Mouse (Mus musculus): ENCODE results near the gene Oxnad1. TPM values are rescaled to one million over a fixed set of nuclear protein-coding genes. Genes with fewer than 3 reads are reported as not detected.
A peak's percentile ranks its signal among the peaks of the same experiment; 100 is the strongest.

Gene Oxnad1
- 10 to 100 TPM; 17.9 to 19.5 TPM for total RNA-seq (2021)
- long read RNA-seq, experiment 1, transcript Oxnad1-201 (8 exons, 2,376 nt), result major isoform, 12 of 17 reads
- long read RNA-seq, experiment 1, partial matches to known transcripts, result 1 of 17 reads
- long read RNA-seq, experiment 1, other reads (novel, unspliced or antisense), result 4 of 17 reads
- long read RNA-seq, experiment 2, transcript Oxnad1-201 (8 exons, 2,376 nt), result major isoform, 10 of 12 reads
- long read RNA-seq, experiment 2, partial matches to known transcripts, result 0 of 12 reads
- long read RNA-seq, experiment 2, other reads (novel, unspliced or antisense), result 2 of 12 reads

DNA sequence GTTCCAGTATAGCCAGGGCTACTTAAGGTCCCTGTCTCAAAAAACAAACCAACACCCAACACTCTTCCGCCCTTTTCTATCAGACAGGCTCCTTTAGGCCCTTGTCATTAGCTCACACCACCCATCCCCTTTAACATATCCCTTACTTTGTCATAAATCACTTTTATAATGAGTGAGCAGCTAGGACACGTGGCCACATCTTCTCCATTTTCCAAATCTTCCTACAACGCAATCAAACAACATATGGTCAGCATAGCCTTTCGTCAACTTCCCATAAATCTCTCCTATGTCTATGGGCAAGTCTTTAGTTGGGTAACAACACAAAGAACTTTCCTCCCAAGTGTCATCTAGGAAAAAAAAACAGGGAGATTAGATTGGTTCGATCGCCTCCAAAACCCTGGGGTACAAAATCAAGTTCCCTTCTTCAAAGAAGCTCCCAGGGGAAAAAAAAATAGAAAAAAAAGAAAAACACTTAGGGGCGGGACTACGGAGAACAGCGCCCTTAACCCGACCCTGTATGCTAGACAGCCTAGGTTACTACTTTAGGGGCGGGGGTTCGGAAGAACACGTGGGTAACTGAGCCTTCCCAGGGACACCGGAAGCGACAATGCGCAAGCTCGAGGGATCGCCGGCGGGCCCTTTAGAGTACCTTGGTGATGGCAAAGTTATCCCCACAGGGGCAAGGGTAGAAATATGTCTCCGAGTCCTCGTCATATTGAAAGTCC is at the start of gene Oxnad1:
Gene Oxnad1 (plus strand): TSS at position 614 of the 725 bp plus-strand sequence.
- no peak for DNase-seq (ENCODE audit: low spot score)

DNA sequence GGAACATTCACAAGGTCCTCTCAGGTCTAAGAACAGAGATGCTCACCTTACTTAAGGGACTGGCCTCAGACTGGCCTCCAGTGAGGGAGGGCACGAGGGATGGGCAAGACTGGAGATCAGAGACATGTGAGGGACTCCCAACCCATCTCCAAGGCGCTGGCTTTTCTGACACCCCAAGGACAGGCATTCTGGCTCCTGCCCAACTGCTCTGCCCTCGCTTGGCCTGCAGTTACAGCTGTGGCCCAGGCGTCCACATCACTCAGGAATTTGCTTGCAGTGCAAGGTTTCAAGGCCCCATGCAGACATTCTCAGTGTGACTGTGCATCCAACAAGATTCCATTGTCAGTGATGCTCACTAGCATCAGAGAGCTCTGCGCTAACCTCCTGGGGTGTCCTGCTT is 48.7 kb upstream of the Oxnad1 start:
- no peak for DNase-seq (ENCODE audit: low spot score)

DNA sequence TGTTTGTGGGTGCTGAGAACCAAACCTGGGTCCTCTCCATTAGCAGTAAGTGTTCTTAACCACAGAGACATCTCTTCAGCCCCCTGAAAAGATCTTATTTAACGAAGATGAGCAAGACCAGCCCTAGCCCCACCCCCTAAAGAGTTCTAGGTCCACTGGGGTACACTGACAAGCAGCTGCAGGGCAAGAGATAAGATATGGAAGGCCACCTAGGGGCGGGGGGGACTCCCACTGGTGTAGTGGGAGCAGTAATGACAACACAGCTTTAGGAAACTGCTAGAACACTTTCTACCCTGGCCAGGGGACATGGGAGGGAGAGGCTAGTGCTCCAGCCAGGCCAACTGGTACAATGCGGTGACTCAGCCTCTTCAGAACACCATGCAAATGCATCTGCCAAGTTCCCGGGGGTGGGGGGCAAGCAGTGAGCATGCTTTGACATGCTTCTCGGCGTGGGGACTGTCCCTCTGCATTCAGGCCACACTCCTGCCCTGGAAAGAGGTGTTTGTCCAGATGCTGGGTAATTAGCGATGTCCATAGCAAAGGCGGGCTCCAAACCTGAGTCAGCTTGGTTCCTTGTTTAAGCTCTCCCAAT is 47.4 kb upstream of the Oxnad1 start:
- no peak for DNase-seq (ENCODE audit: low spot score)

DNA sequence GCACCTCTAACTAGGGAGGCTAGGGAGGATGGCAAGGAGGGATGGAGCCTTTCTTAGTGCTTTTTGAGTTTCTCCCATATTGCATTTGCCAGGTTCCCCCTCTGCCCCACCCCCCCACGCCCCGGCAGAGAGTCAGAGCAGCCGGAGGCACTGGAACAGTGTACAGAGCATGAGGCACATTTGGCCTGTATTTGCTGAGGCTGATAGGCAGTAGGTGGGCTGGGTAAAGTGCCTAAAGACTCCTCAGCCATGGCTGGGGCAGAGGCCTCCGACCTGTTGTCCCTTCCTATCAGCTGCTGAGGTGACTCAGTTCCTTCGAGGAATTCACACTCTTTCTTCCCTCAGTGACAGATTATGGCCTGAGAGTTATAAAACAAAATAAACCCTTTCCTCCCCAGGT is 43.1 kb upstream of the Oxnad1 start:
- no peak for DNase-seq (ENCODE audit: low spot score)

DNA sequence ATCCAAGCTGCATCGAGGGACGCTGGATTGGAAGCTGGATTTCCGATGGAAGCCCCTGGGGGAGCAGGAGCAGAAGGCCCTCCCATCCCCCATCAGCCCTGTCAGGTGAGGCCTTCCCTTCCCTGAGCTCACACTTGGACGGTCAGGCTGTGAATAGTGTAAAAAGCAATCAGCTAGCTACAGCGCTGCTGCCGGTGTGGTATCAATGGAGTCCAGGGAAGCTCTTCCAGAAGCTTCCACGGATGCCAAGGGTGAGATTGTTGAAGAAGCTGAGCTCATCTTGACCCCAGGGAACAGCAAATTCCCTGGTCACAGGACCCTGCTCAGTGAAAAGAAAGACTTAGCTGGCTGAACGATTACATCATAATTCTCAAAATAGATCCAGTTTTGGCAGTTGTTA is 38.8 kb upstream of the Oxnad1 start:
- no peak for DNase-seq (ENCODE audit: low spot score)

DNA sequence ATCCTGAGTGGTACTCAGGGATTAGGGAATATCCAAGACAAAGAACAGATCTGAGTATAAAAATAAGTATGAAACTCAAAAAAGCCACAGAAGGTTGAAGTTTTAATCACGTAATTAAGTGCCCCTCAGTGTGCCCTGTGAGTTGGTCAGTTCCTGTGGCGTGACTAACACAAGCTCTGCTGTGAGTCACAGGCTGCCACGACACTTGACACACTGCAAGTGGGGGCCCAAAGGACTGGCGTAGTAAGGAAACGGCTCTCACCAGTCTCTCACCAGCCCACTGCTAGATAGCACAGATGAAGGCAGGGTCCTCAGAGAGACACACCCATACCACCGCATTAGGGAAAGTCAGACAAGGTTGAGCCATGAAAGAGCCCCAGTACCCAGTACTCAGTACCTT is 35.0 kb upstream of the Oxnad1 start:
- DNase-seq (ENCODE audit: low spot score), result no peak

DNA sequence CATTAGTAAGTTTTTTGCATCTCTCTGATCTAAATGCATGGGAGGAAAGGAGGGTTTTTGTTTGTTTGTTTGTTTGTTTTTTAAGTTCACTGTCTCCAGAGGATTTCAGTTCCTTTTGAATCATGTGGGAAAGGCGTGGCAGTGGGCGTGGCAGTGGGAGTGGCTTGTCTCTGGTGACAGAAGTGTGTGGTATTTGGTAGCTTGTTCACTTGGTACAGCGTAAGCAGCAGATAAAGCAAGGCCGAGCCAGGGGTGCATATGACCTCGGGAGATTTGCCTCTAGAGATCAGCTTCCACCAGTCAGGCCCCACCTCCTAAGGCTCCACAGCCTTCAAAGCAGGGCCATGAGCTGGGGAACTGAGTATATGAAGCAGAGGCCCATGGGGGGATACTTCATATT is 31.3 kb upstream of the Oxnad1 start:
- DNase-seq (ENCODE audit: low spot score), result no peak

DNA sequence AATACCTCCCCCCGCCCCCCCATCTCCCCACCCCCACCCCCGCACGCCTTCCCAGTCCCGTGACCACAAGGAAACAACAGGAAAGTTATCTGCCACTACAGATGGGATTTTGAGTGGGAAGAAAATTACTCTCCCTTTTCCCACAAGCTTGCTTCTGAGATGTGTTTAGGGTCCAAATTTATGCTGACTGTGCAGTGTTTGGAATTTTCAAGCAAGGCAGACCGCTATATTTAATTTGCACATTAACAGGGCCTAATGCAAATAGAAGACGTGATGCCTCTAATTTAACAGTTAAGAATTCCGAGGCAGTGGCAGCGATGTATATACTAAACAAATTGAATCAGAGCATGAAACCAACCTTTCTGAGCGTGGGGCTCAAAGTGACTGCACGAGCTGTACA is 30.4 kb upstream of the Oxnad1 start:
- no peak for DNase-seq (ENCODE audit: low spot score)

DNA sequence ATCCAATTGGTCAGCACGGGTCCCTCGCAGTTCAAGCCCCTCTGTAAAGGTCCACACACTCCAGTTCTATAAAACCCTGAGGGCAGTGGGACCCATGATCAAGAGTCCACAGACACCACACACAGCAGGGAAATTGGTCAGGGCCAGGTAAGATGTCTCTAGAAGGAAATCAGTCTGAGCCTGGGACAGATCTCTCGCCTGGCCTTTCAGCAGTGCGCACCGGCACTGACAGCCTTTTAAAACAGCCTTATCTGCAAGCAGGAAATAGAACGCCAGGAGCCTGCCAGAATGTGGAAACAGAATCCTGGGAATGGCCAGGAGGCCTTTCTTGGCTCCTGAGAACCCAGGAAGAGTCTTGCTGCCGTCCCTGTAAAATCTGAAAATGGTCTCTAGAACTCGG is 29.4 kb upstream of the Oxnad1 start:
- DNase-seq (ENCODE audit: low spot score), result no peak

DNA sequence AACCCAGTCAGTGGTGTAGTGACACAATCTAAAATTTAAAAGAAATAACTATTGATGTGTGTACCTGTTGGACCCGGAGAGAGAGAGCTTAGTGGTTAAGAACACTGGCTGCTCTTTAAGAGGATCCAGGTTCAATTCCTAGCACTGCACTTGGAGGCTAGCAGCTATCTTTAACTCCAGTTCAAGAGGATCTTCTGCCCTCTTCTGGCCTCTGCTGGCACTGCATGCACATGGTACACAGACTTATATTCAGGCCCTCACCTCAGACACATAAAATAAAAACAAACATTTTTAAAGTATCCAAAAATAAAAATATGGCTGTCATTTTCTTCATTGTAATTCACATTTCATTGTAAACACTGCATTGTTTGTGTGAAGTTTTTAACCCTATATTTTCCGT is 28.5 kb upstream of the Oxnad1 start:
- no peak for DNase-seq (ENCODE audit: low spot score)

DNA sequence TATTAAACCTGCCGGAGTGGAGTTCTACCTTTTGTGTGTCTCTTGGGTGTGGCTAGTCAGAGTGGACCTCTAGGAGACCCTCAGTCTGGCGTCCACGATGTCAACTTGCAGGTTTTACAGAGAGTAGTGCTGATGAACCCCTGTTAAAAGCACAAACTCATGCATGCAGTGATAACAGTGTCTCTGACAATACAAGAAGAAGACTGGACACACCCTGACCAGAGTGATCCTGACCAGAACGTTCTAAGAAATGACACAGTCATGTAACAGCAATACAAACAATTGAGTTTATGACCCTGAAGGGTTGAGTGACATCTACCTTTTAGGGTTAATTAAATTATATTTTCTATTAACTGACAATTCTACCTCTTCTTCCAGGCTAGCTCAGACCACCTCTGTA is 27.5 kb upstream of the Oxnad1 start:
- no peak for DNase-seq (ENCODE audit: low spot score)

DNA sequence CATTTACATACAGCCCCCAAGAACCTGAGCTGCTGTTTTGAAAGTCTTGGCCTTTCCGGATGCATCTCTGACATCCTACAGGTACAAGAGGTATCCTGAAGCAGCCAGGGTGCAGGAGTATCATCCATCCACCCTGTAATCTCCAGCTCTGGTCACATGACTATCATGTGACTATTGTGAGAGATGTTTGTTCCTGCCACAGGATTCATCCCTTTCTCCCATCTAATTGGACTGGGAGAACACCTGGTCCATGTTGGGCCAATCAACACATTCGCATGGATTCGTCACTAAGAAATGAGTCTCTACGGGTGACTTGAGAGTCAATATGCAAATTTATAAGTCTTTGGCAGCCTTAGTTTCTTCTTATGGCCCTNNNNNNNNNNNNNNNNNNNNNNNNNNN is 23.8 kb upstream of the Oxnad1 start:
- DNase-seq (ENCODE audit: low spot score), result no peak

DNA sequence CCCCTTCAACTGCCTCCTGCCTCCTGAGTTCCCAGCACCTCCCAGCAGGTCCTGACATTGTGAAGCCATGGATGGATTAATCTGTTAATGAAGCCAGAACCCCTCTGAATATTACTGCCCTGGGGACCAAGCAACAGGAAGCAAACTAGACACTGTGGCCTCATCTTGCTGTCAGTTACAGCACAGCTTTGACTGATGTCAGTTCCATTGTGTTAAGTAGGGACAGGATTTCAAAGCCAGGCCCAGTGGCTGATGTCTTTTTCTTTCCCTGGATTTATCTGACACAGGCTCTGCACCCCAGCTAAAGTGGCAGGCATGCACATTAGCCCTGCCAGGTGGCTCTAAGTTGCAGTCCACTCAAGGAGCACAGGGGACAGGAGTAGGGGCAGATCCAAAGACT is 12.4 kb upstream of the Oxnad1 start:
- DNase-seq (ENCODE audit: low spot score), result no peak

DNA sequence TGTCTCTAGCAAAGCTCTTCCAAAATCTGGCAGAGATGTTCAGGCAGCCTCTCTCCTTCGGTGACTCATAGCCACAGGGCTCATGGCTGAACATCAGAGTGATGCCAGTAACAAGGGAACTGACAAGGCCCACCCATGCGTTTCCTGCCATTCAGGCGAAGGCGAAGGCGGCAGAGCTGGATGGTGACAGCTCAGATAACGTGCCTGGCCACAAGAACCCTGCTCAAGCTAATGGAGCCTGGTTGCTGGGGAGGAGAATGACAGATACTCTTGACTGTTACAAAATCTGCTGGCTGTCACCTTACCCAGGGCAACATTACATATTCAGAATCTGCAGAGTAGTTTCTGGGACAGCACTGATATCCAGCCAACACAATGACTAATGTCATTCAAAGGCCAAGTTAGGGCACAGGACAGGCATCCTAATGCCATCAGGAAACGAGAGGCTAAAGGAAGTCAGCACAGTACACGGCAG is 11.9 kb upstream of the Oxnad1 start:
- DNase-seq (ENCODE audit: low spot score), result peak; percentile 47

DNA sequence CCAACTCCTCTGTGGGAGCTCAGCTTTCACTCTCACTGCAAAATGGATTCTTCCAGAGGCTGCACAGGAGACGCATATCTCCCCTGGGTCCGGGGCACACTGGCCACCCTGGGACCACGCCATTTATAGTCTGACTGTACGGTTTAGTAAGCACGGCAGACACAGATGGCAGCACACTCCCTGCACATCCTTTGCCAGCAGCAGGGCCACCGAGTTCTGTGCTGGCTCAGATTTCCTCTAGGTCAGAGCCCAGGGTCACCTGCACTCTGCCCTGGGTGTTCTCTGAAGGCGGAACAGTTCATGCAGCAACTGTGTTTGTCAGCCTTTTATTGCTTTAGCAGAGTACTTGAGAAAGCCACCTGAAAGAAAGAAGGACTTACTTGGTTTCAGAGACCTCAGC is 11.3 kb upstream of the Oxnad1 start:
- DNase-seq (ENCODE audit: low spot score), result peak; percentile 67

DNA sequence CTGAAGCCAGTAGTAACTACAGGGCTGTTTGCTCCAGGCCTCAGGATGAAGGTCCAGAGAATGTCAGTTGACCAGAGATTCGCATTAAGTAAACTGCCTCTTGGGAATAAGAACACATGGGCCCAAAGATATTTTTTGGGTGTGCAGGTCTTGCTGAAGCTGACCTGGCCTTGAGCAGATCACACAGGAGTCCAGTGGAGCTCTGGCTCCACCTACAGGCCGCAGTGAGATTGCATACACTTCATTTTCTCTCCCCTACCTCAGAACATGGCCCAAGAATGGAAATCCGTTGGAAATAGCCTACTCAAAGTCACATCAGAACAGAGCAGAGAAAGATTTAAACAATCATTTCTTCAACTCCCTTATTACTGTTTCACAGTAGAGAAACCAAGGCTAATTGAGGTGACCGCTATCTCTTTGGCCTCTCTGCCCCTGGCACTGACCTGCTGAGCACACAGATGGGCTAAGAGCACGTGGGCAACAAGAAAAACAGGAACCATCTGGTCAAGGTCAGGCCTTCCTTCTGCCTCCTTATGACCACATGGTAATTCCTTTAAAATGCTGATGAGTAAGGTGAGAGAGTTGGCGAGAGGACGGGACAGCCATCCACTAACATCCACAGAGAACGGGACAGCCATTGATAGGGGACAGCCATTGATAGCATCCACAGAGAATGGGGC is 8.1 kb upstream of the Oxnad1 start:
- peak; percentile 72 for DNase-seq (ENCODE audit: low spot score)

DNA sequence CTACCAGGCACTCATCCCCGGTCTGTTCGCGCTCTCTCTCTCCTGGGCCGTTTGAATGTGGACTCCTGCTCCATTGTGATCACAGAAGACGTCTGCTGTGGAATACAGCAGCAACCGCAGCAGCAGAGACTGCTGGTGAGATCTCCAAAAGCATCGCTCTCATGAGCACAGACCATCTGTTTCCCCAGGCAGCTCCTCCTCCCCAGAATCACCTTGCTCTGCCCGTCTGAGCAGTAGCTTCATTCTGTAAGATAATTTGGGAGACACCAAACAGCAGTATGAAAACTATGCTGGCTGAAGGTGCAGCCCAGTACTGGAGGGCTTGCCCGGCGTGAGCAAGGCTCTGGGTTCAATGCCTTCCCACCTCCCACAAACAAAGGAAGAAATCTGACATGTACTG is 4.1 kb upstream of the Oxnad1 start:
- no peak for DNase-seq (ENCODE audit: low spot score)

DNA sequence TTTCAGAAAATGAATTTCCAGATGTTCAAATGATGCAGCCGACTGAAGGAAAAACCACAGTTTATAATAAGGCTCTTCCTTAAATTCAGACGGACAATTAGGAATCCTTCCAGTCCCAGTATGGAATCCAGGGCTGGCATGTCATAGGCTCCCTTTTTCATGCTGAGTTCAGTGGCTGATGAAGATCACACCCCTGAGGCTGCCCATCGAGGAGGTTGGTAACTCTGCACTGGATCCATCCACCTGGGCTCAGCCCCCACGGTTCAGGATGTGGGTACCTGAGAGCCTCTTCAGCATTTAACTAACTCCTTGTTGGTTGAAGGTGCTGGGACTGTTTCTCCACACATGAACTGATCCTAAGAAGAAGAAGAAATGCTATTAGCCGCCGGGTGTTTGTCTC is 2.3 kb upstream of the Oxnad1 start:
- no peak for DNase-seq (ENCODE audit: low spot score)

DNA sequence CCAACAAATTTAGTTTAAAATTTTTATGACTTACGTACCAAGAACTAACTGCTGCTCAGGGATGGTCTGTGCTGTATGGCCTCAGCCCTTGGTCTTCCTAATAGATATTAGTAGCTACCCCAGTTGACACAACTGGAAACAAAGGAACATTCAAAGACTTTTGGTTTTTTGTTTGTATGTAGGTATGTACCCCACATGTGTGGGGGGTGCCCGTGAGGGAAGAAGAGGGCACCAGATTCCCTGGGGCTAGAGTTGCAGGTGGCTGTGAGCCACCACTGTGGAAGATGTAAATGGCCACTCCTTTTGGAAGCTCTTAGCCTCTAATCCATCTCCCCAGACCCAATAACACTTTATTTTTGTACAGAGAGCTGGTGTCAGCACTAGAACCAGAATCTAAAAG is 1.7 kb upstream of the Oxnad1 start:
- no peak for DNase-seq (ENCODE audit: low spot score)

DNA sequence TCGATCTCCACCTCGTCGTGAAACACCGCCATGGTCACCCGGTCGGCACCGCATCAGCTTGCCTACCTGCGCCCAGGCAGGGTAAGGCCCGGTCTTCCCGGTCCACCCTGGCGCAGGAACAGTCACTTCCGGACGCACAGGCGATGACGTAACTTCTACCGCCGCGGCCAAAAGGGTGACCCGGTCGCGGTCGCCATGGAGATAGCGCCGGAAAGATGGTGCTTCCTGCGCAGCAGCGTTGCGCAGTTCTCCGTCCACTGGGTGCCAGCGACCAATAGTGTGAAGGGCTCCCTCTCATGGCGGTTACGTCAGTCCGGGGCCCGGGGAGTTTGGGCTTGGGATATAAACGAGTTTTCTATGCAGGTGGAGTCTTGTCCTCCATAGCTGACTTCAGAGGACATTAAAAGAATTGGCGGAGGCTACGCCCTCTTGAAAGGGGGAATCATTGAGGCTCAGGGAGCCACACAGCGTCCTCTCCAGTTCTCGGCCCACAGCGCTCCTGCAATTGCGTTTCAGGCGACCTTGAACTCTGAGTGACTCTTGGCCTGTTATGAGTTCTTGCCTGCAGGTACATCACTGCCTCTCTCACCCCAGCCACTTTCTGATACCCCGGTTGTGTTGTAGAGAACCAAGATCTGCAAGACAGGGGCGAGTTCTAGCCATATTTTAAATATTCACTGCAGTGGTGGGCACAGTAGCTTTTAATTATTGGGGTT is 470 bp downstream of the Oxnad1 start, which contains the start of gene Dph3:
Gene Dph3 (minus strand): TSS at position 244 of the 716 bp plus-strand sequence.
- peak; percentile 99 for DNase-seq (ENCODE audit: low spot score)

DNA sequence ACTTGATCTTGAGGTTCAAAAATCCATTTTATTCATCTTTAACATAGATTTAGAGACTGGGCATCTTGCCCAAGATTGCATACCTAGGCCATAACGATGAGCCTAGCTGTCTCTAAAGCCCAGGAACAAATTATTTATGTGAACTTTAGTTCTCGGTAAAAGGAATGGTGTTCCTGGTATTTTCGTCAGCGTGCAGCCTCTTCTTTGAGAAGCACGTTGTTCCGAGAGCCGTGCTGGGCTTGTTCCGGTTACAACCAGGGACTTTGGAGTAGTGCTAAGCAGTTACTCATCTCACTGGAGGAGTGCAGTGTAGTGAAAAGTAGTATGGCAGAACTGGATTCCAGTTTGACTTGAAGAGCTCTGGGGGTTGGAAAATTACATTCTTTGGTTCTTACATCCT is 1.1 kb downstream of the Oxnad1 start:
- DNase-seq (ENCODE audit: low spot score), result no peak
